Mouse (Mus musculus): ENCODE measurements at regions not wholly inside any gene's neighbourhood (a gene's known extent, or its start where the extent isn't known, plus 50 kb on each side); places are given as distances from the start of the nearest gene placed in this dataset.
A peak's percentile ranks its signal among the peaks of the same experiment; 100 is the strongest.

GRCm38 (mm10) chrX:63136873-63137504 lies 669.2 kb downstream of the 4931400O07Rik start:
- DNase-seq (ENCODE audit: low spot score in 2 of 2): peak in 1 of 2 experiments; percentile 7

Data from layer of hippocampus, adult 18-20 months (tissue).